Mouse (Mus musculus) CH12.LX (cell line): ENCODE data around the gene Cdh22. TPM values are rescaled to one million over a fixed set of nuclear protein-coding genes. Genes with fewer than 3 reads are reported as not detected.

Experiments used
- DNase-seq: peaks from one replicate; pipeline ENCODE4 v3.0.0-alpha.2; 2013; ENCODE audit errors: extremely low read depth
- H3K27ac ChIP-seq: 2 replicates; pipeline ENCODE4 v1.5.1; 2012; ENCODE audit warnings: low read depth, mild to moderate bottlenecking, control low read depth, moderate library complexity; ENCODE audit not compliant: insufficient read depth
- H3K27me3 ChIP-seq: replicated peaks from 2 replicates; pipeline ENCODE3; 2012; ENCODE audit warnings: inconsistent platforms
- H3K36me3 ChIP-seq, 2 experiments: replicated peaks in 1 of 2; 2 replicates each; pipeline versions ENCODE3 to v1.6.1; 2012; ENCODE audit warnings: inconsistent platforms in 1 of 2, low read length in 1 of 2, mild to moderate bottlenecking in 1 of 2, mixed read lengths in 1 of 2, moderate library complexity in 1 of 2; ENCODE audit not compliant: control insufficient read depth in 1 of 2, insufficient read depth in 1 of 2
- H3K4me1 ChIP-seq, 2 experiments: 2 replicates each; pipeline ENCODE4 v1.6.1; 2012; ENCODE audit warnings: inconsistent platforms in 1 of 2, moderate library complexity in 1 of 2; ENCODE audit not compliant: insufficient read depth in 2 of 2, control insufficient read depth in 1 of 2
- H3K4me2 ChIP-seq: 2 replicates; pipeline ENCODE4 v1.6.1; 2012; ENCODE audit warnings: low read depth, mild to moderate bottlenecking, control low read depth; ENCODE audit not compliant: poor library complexity, insufficient read depth, severe bottlenecking
- H3K4me3 ChIP-seq, 3 experiments: fragments of 150-350 bp in 1 of 3; sonication (generic) in 1 of 3; replicated peaks in 1 of 3; 2 replicates each; pipeline versions ENCODE3 to v1.5.1; 2011 to 2012; ENCODE audit warnings: low read depth in 2 of 3, low read length in 2 of 3, mild to moderate bottlenecking in 2 of 3, moderate library complexity in 2 of 3, control low read depth in 1 of 3, improper control_type of control experiment in 1 of 3, inconsistent platforms in 1 of 3, mixed read lengths in 1 of 3; ENCODE audit not compliant: poor library complexity in 1 of 3
- H3K79me2 ChIP-seq: replicated peaks from 2 replicates; pipeline ENCODE4 v1.6.1; 2012; ENCODE audit warnings: mild to moderate bottlenecking, moderate library complexity; ENCODE audit not compliant: control insufficient read depth, poor library complexity, insufficient read depth, severe bottlenecking; ENCODE audit errors: extremely low read depth
- H3K9ac ChIP-seq: 2 replicates; pipeline ENCODE4 v1.6.1; 2012; ENCODE audit warnings: low read depth, mild to moderate bottlenecking, control low read depth, moderate library complexity; ENCODE audit not compliant: insufficient read depth
- H3K9me3 ChIP-seq: replicated peaks from 2 replicates; pipeline ENCODE3; 2012; ENCODE audit warnings: low read length, inconsistent platforms, mixed read lengths
- MAZ ChIP-seq: IDR thresholded peaks from 2 replicates; pipeline ENCODE4 v1.6.1; 2012; ENCODE audit warnings: low read depth, mild to moderate bottlenecking, inconsistent platforms, low read length, improper control_type of control experiment, moderate library complexity
- MEF2A ChIP-seq: IDR thresholded peaks from 2 replicates; pipeline ENCODE4 v1.6.1; 2014; ENCODE audit warnings: low read depth, mild to moderate bottlenecking, inconsistent platforms, low read length, improper control_type of control experiment, borderline replicate concordance
- MYC ChIP-seq: IDR thresholded peaks from 2 replicates; pipeline ENCODE4 v1.6.1; 2011; ENCODE audit warnings: low read depth, mild to moderate bottlenecking, improper control_type of control experiment, low read length
- RCOR1 ChIP-seq: conservative IDR thresholded peaks from 2 replicates; pipeline ENCODE4 v1.6.1; 2012; ENCODE audit warnings: low read depth, mild to moderate bottlenecking, inconsistent platforms, low read length, improper control_type of control experiment
- dilution Hi-C: fragments of 300-500 bp; cut with MboI; formaldehyde crosslinking; loops from 2 replicates; pipeline ENCODE4 v1.14.3; 2020; ENCODE audit warnings: low sequenced_read_pairs; ENCODE audit not compliant: extremely low pct_unique_long_range_greater_than_20kb, extremely low pct_ligation_motif_present
- in situ Hi-C: fragments of 300-500 bp; cut with MboI; formaldehyde crosslinking; loops from 3 replicates; pipeline ENCODE4 v1.14.3; 2019; ENCODE audit warnings: low sequenced_read_pairs, low pct_ligation_motif_present, low pct_unique_long_range_greater_than_20kb, mixed read lengths
- polyA plus RNA-seq: library from polyadenylated mRNA; unstranded; fragments of >175 nt; gene quantifications from 2 replicates; pipeline ENCODE4 v1.2.1, GENCODE M21; 2012; ENCODE audit warnings: low read depth; ENCODE audit not compliant: insufficient read length
- total RNA-seq, 2 experiments: library from RNA; depleted of rRNA; stranded (reverse); fragments of 300-350 nt in 1 of 2; fragments of >200 nt in 1 of 2; gene quantifications; 2 replicates each; pipeline ENCODE4 v1.2.3; 2012 to 2014

Gene Cdh22
- total and polyA plus RNA-seq, 3 experiments: 0.08 TPM; not detected in 2

DNA sequence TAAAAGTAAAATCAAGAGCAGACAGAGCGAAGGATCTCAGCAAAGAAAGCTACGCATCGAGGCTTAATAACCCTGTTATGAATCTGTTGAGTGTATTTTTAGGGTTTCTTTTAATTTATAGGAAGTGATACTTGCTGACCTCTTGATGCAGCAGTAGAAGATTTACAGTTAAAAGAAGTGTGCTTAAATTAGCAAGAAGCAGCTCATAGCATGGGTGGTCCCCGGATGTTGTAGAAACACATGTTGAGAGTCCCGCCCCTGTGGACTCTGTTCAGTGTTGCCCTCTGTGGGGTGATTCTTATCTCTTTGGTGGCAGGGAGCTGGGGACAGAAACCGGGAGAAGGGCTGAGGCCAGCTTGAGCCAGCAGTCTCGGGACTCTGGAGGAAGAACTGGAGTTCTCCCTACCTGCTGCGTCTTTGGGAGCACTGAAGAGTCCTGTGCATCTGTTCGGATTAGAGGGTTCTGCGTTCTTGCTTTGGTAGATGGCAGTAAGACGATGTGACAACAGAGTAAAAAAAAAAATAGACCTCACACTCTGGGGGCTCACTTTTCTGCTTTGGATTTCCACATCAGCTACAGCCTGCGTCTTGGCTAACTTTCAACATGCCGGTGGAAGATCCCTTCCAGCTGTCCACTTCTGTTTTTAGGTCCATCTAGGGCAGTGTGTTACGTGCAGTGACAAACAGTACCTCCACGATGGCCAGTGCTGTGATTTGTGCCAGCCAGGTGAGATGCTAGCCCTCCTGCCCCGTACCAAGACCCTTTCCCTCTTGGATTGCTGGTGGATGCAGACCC lies 172.8 kb downstream of the Cdh22 start:
- Histone ChIP-seq H3K4me1 (peaks cover 18 to 73% of the 10 kb centered on the region in 2 experiments), H3K4me2 (no peak overlapping the region), H3K79me2 (peaks cover 52% of the 10 kb centered on the region), H3K36me3 (peaks cover 61 to 79% of the 10 kb centered on the region in 2 experiments), H3K9me3 (no peaks in the 10 kb centered on the region), H3K4me3 (no peak overlapping the region), H3K9ac (no peak overlapping the region), H3K27ac (no peak overlapping the region), H3K27me3 (no peaks in the 10 kb centered on the region)
- no peak for DNase-seq
- dilution Hi-C loops (no loop called here), in situ Hi-C loops (no loop called here)
- no peak for TF ChIP-seq RCOR1
- no peak for TF ChIP-seq MYC
- TF ChIP-seq MAZ: no peak
- no peak for TF ChIP-seq MEF2A

Other genes starting within 250 kb of the Cdh22 start
- gene Ncoa5, start 200.0 kb downstream of the Cdh22 start, total RNA-seq (2012; rRNA removed): 20.1 and 26.5 TPM in 2 replicates
- 18.6 and 18.9 TPM in 2 replicates for gene Ncoa5, start 200.0 kb downstream of the Cdh22 start, total RNA-seq (2014; rRNA removed)
- gene Ncoa5, start 200.0 kb downstream of the Cdh22 start, polyA plus RNA-seq: 45.1 and 46.4 TPM in 2 replicates
- gene Cd40, start 179.2 kb downstream of the Cdh22 start, total RNA-seq (2012; rRNA removed): 146 and 149 TPM in 2 replicates
- gene Cd40, start 179.2 kb downstream of the Cdh22 start, total RNA-seq (2014; rRNA removed): 191 and 223 TPM in 2 replicates
- gene Cd40, start 179.2 kb downstream of the Cdh22 start, polyA plus RNA-seq: 147 and 149 TPM in 2 replicates
- gene 1700025C18Rik, start 144.1 kb downstream of the Cdh22 start, total RNA-seq (2012; rRNA removed): not detected in 2 replicates
- not detected in 2 replicates for gene 1700025C18Rik, start 144.1 kb downstream of the Cdh22 start, total RNA-seq (2014; rRNA removed)
- gene 1700025C18Rik, start 144.1 kb downstream of the Cdh22 start, polyA plus RNA-seq: not detected in 2 replicates
- gene Slc35c2, start 53.0 kb upstream of the Cdh22 start, total RNA-seq (2012; rRNA removed): 45.5 and 49.3 TPM in 2 replicates
- gene Slc35c2, start 53.0 kb upstream of the Cdh22 start, total RNA-seq (2014; rRNA removed): 41.6 and 55.3 TPM in 2 replicates
- 35.2 and 57.8 TPM in 2 replicates for gene Slc35c2, start 53.0 kb upstream of the Cdh22 start, polyA plus RNA-seq
- 11.7 and 13.2 TPM in 2 replicates for gene Elmo2, start 91.6 kb upstream of the Cdh22 start, total RNA-seq (2012; rRNA removed)
- gene Elmo2, start 91.6 kb upstream of the Cdh22 start, total RNA-seq (2014; rRNA removed): 9.0 and 9.6 TPM in 2 replicates
- 8.4 and 10.1 TPM in 2 replicates for gene Elmo2, start 91.6 kb upstream of the Cdh22 start, polyA plus RNA-seq
- not detected in 2 replicates for gene Zfp663, start 133.9 kb upstream of the Cdh22 start, total RNA-seq (2012; rRNA removed)
- not detected in 2 replicates for gene Zfp663, start 133.9 kb upstream of the Cdh22 start, total RNA-seq (2014; rRNA removed)
- not detected in 2 replicates for gene Zfp663, start 133.9 kb upstream of the Cdh22 start, polyA plus RNA-seq
- not detected in 2 replicates for gene Zfp334, start 153.4 kb upstream of the Cdh22 start, total RNA-seq (2012; rRNA removed)
- gene Zfp334, start 153.4 kb upstream of the Cdh22 start, total RNA-seq (2014; rRNA removed): not detected in 2 replicates
- gene Zfp334, start 153.4 kb upstream of the Cdh22 start, polyA plus RNA-seq: not detected in 2 replicates
- gene Ocstamp, start 165.6 kb upstream of the Cdh22 start, total RNA-seq (2012; rRNA removed): not detected in 2 replicates
- gene Ocstamp, start 165.6 kb upstream of the Cdh22 start, total RNA-seq (2014; rRNA removed): not detected in 2 replicates
- gene Ocstamp, start 165.6 kb upstream of the Cdh22 start, polyA plus RNA-seq: not detected in 2 replicates
- not detected in 2 replicates for gene Slc13a3, start 238.4 kb upstream of the Cdh22 start, total RNA-seq (2012; rRNA removed)
- gene Slc13a3, start 238.4 kb upstream of the Cdh22 start, total RNA-seq (2014; rRNA removed): not detected in 2 replicates
- gene Slc13a3, start 238.4 kb upstream of the Cdh22 start, polyA plus RNA-seq: not detected in 2 replicates